Mouse (Mus musculus) cerebellum, adult 2 months (tissue): Measurements from ENCODE around the gene Def6. TPM values are rescaled to one million over a fixed set of nuclear protein-coding genes. Genes with fewer than 3 reads are reported as not detected.
A peak's percentile ranks its signal among the peaks of the same experiment; 100 is the strongest.

Experiments
- DNase-seq, 2 experiments: peaks; one replicate each; pipeline ENCODE4 v3.0.0; 2021
- H3K27ac ChIP-seq: fragments of 200-500 bp; 2 replicates; pipeline ENCODE4 v1.5.1; 2012; ENCODE audit warnings: low read length, control low read depth, inconsistent platforms; ENCODE audit not compliant: insufficient read depth
- H3K27me3 ChIP-seq: fragments of 200-500 bp; 2 replicates; pipeline ENCODE4 v1.6.1; 2012; ENCODE audit warnings: inconsistent platforms, mild to moderate bottlenecking, low read length, moderate library complexity; ENCODE audit not compliant: control insufficient read depth, insufficient read depth
- H3K4me1 ChIP-seq: fragments of 200-500 bp; 2 replicates; pipeline ENCODE4 v1.6.1; 2011; ENCODE audit warnings: low read length; ENCODE audit not compliant: control insufficient read depth, insufficient read depth
- H3K4me3 ChIP-seq: fragments of 200-500 bp; replicated peaks from 2 replicates; pipeline ENCODE3; 2011; ENCODE audit warnings: mild to moderate bottlenecking, low read depth, low read length, control low read depth; ENCODE audit not compliant: insufficient read depth
- CTCF ChIP-seq: fragments of 200-500 bp; IDR thresholded peaks from 2 replicates; pipeline ENCODE4 v1.5.1; 2011; ENCODE audit warnings: low read depth, mild to moderate bottlenecking, control low read depth, low read length, moderate library complexity, borderline replicate concordance; ENCODE audit not compliant: insufficient read depth
- POLR2A ChIP-seq: fragments of 200-500 bp; IDR thresholded peaks from 2 replicates; pipeline ENCODE4 v1.6.1; 2011; ENCODE audit warnings: low read length, control low read depth, borderline replicate concordance; ENCODE audit not compliant: insufficient read depth
- WGBS: fragments of 180-500 bp; shearing (Covaris S2); methylation state at CpG from one replicate; pipeline ENCODE4 v1.1.7; 2018; 5-methylcytosine and 5-hydroxymethylcytosine counted together
- polyA plus RNA-seq: library from polyadenylated mRNA; depleted of rRNA; stranded (reverse); fragments of >200 nt; gene quantifications from 2 replicates; pipeline ENCODE4 v1.2.3, GENCODE M21; 2012

The Def6 gene
- polyA plus RNA-seq, 1 experiment: 5.4 TPM

- H3K27ac ChIP-seq: no peak overlapping the region
- peak; percentile 89 for DNase-seq
- peaks cover 6% of the 10 kb centered on the region; the same call in 1 of the 2 replicates for H3K4me1 ChIP-seq
- no peaks in the 10 kb centered on the region for H3K27me3 ChIP-seq
- 3% methylated on average over 21 of the region's 21 CpGs for WGBS
- H3K4me3 ChIP-seq: peak overlapping the region; percentile 21
- TF ChIP-seq CTCF (peak; percentile 98), POLR2A (no peak)
These were observed 18.4 kb downstream of the Def6 start for GRCm38 (mm10) chr17:28226014-28226413.

GRCm38 (mm10) chr17:28230486-28230885 lies 22.9 kb downstream of the Def6 start:
- no peak for DNase-seq
- H3K27me3 ChIP-seq: no peaks in the 10 kb centered on the region
- 88% methylated on average over 6 of the region's 6 CpGs for WGBS
- peaks cover 8% of the 10 kb centered on the region; the same call in 1 of the 2 replicates for H3K4me1 ChIP-seq
- H3K27ac ChIP-seq: no peak overlapping the region
- no peak overlapping the region for H3K4me3 ChIP-seq
- no peak for TF ChIP-seq CTCF
- TF ChIP-seq POLR2A: no peak

GRCm38 (mm10) chr17:28231026-28231736 lies 23.6 kb downstream of the Def6 start:
- no peaks in the 10 kb centered on the region for H3K27me3 ChIP-seq
- 89% methylated on average over 18 of the region's 18 CpGs for WGBS
- H3K4me1 ChIP-seq: peaks cover 15% of the 10 kb centered on the region
- no peak overlapping the region for H3K4me3 ChIP-seq
- TF ChIP-seq POLR2A (no peak), CTCF (no peak)
- no peak for DNase-seq
- H3K27ac ChIP-seq: no peak overlapping the region

DNA sequence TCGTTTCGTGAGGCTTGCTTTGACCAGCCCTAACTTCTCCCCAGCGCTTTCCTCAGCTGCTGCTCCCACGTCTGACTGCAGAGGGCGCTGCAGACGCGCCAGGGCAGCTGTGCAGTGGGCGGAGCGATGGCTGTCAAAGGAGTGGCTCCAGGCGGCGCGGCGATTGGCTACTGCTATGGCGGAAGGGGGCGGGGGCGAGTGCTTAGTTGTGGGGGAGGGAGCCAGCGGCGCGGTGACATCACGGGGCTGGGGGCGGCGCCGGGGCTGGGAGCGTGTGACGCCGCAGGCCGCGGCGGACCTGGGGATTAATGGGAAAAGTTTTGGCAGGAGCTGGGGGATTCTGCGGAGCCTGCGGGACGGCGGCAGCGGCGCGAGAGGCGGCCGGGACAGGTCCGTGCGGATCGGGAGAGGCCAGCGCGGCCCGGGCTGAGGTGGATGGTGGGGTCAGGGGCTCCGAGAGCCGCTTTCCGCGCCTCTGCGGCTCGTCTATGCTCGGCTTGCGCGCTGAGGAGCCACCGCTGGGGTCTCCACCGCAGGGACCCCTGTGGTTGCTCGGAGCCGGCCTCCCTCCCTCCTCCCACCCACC lies 25.0 kb downstream of the Def6 start, which contains the start of gene Ppard:
Gene Ppard, plus strand, starts transcription at position 226 of the 586 bp plus-strand sequence.
- no peak within 1 kb of the TSS for H3K27ac ChIP-seq
- TF ChIP-seq POLR2A (peak; percentile 47; the same call in 1 of the 2 replicates), CTCF (peak; percentile 91)
- no peaks in the 10 kb centered on the region for H3K27me3 ChIP-seq
- WGBS: under 1% methylated on average over 55 of the region's 57 CpGs
- peak; percentile 95 to 96 for DNase-seq
- H3K4me1 ChIP-seq: peaks cover 16% of the 10 kb centered on the region
- H3K4me3 ChIP-seq: peak within 1 kb of the TSS; percentile 62

GRCm38 (mm10) chr17:28233091-28233731 lies 25.6 kb downstream of the Def6 start:
- DNase-seq: peak in 1 of 2 experiments; percentile 32
- WGBS: 12% methylated on average over 17 of the region's 17 CpGs
- peaks cover 16% of the 10 kb centered on the region for H3K4me1 ChIP-seq
- H3K27ac ChIP-seq: no peak overlapping the region
- TF ChIP-seq POLR2A (no peak), CTCF (no peak)
- H3K27me3 ChIP-seq: no peaks in the 10 kb centered on the region
- H3K4me3 ChIP-seq: peak overlapping the region; percentile 62

GRCm38 (mm10) chr17:28234641-28235040 lies 27.1 kb downstream of the Def6 start:
- H3K27me3 ChIP-seq: no peaks in the 10 kb centered on the region
- DNase-seq: peak; percentile 58 to 66
- 14% methylated on average over 5 of the region's 5 CpGs for WGBS
- no peak overlapping the region for H3K4me3 ChIP-seq
- no peak overlapping the region for H3K27ac ChIP-seq
- H3K4me1 ChIP-seq: peaks cover 16% of the 10 kb centered on the region
- TF ChIP-seq POLR2A (no peak), CTCF (no peak)

GRCm38 (mm10) chr17:28235982-28236635 lies 28.5 kb downstream of the Def6 start:
- Histone ChIP-seq H3K27me3 (no peaks in the 10 kb centered on the region), H3K4me3 (no peak overlapping the region), H3K4me1 (peaks cover 16% of the 10 kb centered on the region), H3K27ac (no peak overlapping the region)
- no peak for TF ChIP-seq POLR2A
- no peak for TF ChIP-seq CTCF
- 37% methylated on average over 7 of the region's 7 CpGs for WGBS
- DNase-seq: peak in 1 of 2 experiments; percentile 27
